ENCODE assay signal across 8 mouse cellular contexts in genomic region chr6:118195108-118195507, GRCm38 (mm10). TPM values are rescaled to one million over a fixed set of nuclear protein-coding genes. Genes with fewer than 3 reads are reported as not detected.
DNase-seq lines count a peak whose midpoint lies in the region; ATAC-seq and TF ChIP-seq lines count a peak whose summit lies in the region.

No protein-coding gene starts in this region.

- peaks cover 14% of the 10 kb centered on the region; the same call in 1 of the 2 replicates for H3K27me3 ChIP-seq in liver, adult 2 months (ENCODE audit: control insufficient read depth, insufficient read depth, low read length)
- H3K27me3 ChIP-seq in liver, embryonic 12.5 days (replicated peaks): peaks cover 90% of the 10 kb centered on the region
- peaks cover 25% of the 10 kb centered on the region; the same call in 1 of the 2 replicates for H3K27me3 ChIP-seq in intestine, postnatal 0 days (replicated peaks; ENCODE audit: control insufficient read depth, insufficient read depth, low read length)
- H3K27me3 ChIP-seq in limb, embryonic 14.5 days (ENCODE audit: control insufficient read depth, insufficient read depth, low read length): peaks cover 53% of the 10 kb centered on the region

- no peak for TF ChIP-seq POLR2A in liver, adult 2 months (IDR thresholded peaks at IDR 0.05; ENCODE audit: extremely low read depth, insufficient read depth, low read length)
- no peak for TF ChIP-seq POLR2A in bone marrow macrophage, adult 2 months (IDR thresholded peaks at IDR 0.05; ENCODE audit: borderline replicate concordance, low read depth, low read length)
- TF ChIP-seq POLR2A in limb, embryonic 14.5 days (IDR thresholded peaks at IDR 0.05; ENCODE audit: borderline replicate concordance, extremely low read depth, insufficient read depth, insufficient read length): no peak

- DNase-seq in liver, adult 2 months (ENCODE audit: extremely low read depth, low read depth, low spot score): no peak
- DNase-seq in frontal cortex, postnatal 10 days (ENCODE audit: low spot score in 2 of 2): peak; percentile 30 to 55
- peak; percentile 69 for DNase-seq in limb, embryonic 14.5 days (ENCODE audit: low spot score)
- DNase-seq in retina, embryonic 14.5 days (ENCODE audit: low spot score): peak; percentile 87
- DNase-seq in yolk sac, embryonic 10.5 days (ENCODE audit: low spot score): no peak

- H3K79me2 ChIP-seq in liver, adult 2 months (ENCODE audit: control insufficient read depth, insufficient read depth, low read length): no peaks in the 10 kb centered on the region

- H3K4me1 ChIP-seq in liver, adult 2 months (ENCODE audit: control insufficient read depth, insufficient read depth, low read length): no peaks in the 10 kb centered on the region
- H3K4me1 ChIP-seq in liver, embryonic 12.5 days: 0 out of 2 replicates have a peak, but pooled peaks cover 8% of the 10 kb centered on the region
- no peaks in the 10 kb centered on the region for H3K4me1 ChIP-seq in bone marrow macrophage, adult 2 months (ENCODE audit: control insufficient read depth, insufficient read depth, low read length)
- peaks cover 5% of the 10 kb centered on the region; the same call in 1 of the 2 replicates for H3K4me1 ChIP-seq in intestine, postnatal 0 days (replicated peaks; ENCODE audit: control insufficient read depth, insufficient read depth, low read length)
- no peaks in the 10 kb centered on the region for H3K4me1 ChIP-seq in limb, embryonic 14.5 days (ENCODE audit: control insufficient read depth, insufficient read depth, low read length)

- WGBS in liver, adult 2 months: 33% methylated on average over 8 of the region's 8 CpGs
- WGBS in liver, embryonic 12.5 days (ENCODE audit: insufficient replicate concordance): 28% methylated on average over 8 of the region's 8 CpGs
- 36% methylated on average over 8 of the region's 8 CpGs for WGBS in intestine, postnatal 0 days
- 30% methylated on average over 8 of the region's 8 CpGs for WGBS in limb, embryonic 14.5 days

- TF ChIP-seq CTCF in liver, adult 2 months (IDR thresholded peaks at IDR 0.05; ENCODE audit: low read depth, low read length): peak; percentile 34; the same call in 1 of the 2 replicates
- peak; percentile 40; the same call in 1 of the 2 replicates for TF ChIP-seq CTCF in bone marrow macrophage, adult 2 months (IDR thresholded peaks at IDR 0.05; ENCODE audit: low read depth, low read length)
- TF ChIP-seq CTCF in intestine, postnatal 0 days (IDR thresholded peaks at IDR 0.05; ENCODE audit: low read depth): peak; percentile 84

- no peak overlapping the region for H3K4me3 ChIP-seq in liver, adult 2 months (ENCODE audit: insufficient read depth, low read depth, low read length)
- no peak overlapping the region for H3K4me3 ChIP-seq in liver, embryonic 12.5 days
- H3K4me3 ChIP-seq in bone marrow macrophage, adult 2 months (ENCODE audit: insufficient read depth, low read length): no peak overlapping the region
- no peak overlapping the region for H3K4me3 ChIP-seq in intestine, postnatal 0 days (ENCODE audit: low read depth, low read length)
- no peak overlapping the region for H3K4me3 ChIP-seq in limb, embryonic 14.5 days (replicated peaks; ENCODE audit: low read length)

- no peak overlapping the region for H3K27ac ChIP-seq in liver, adult 2 months (replicated peaks; ENCODE audit: insufficient read depth, low read depth, low read length)
- no peak overlapping the region for H3K27ac ChIP-seq in liver, embryonic 12.5 days
- H3K27ac ChIP-seq in bone marrow macrophage, adult 2 months (ENCODE audit: insufficient read depth, low read depth, low read length): no peak overlapping the region
- H3K27ac ChIP-seq in intestine, postnatal 0 days (ENCODE audit: low read depth, low read length): no peak overlapping the region
- H3K27ac ChIP-seq in limb, embryonic 14.5 days (replicated peaks; ENCODE audit: low read depth, low read length): no peak overlapping the region

- H3K36me3 ChIP-seq in liver, adult 2 months (ENCODE audit: control insufficient read depth, insufficient read depth, low read length): no peaks in the 10 kb centered on the region
- H3K36me3 ChIP-seq in liver, embryonic 12.5 days: no peaks in the 10 kb centered on the region
- no peaks in the 10 kb centered on the region for H3K36me3 ChIP-seq in intestine, postnatal 0 days (ENCODE audit: control insufficient read depth, insufficient read depth)
- no peaks in the 10 kb centered on the region for H3K36me3 ChIP-seq in limb, embryonic 14.5 days (ENCODE audit: control insufficient read depth, insufficient read depth, low read length)

- no peak overlapping the region for H3K4me2 ChIP-seq in liver, embryonic 12.5 days
- no peak overlapping the region for H3K4me2 ChIP-seq in intestine, postnatal 0 days (replicated peaks; ENCODE audit: low read depth)
- no peak overlapping the region for H3K4me2 ChIP-seq in limb, embryonic 14.5 days (replicated peaks; ENCODE audit: low read depth, low read length, severe bottlenecking)

- no peak overlapping the region for H3K9ac ChIP-seq in liver, adult 2 months (ENCODE audit: low read depth, low read length)
- no peak overlapping the region for H3K9ac ChIP-seq in liver, embryonic 12.5 days
- H3K9ac ChIP-seq in intestine, postnatal 0 days (ENCODE audit: low read depth, low read length): no peak overlapping the region
- no peak overlapping the region for H3K9ac ChIP-seq in limb, embryonic 14.5 days (ENCODE audit: low read depth, low read length, severe bottlenecking)

- no peaks in the 10 kb centered on the region for H3K9me3 ChIP-seq in liver, embryonic 12.5 days (replicated peaks)
- H3K9me3 ChIP-seq in intestine, postnatal 0 days (ENCODE audit: control insufficient read depth): no peaks in the 10 kb centered on the region
- H3K9me3 ChIP-seq in limb, embryonic 14.5 days (ENCODE audit: control insufficient read depth, low read length): no peaks in the 10 kb centered on the region

- ATAC-seq in liver, embryonic 12.5 days: no peak
- no peak for ATAC-seq in intestine, postnatal 0 days
- ATAC-seq in limb, embryonic 14.5 days (ENCODE audit: low FRiP score, low read depth): no peak; the same call in 1 of the 2 replicates

RNA-seq across cellular contexts. Expression of gene Ret, which starts 2.4 kb away (rescaled TPM):
- total RNA-seq in liver, adult 2 months (2014; rRNA removed): not detected in 2 replicates
- 0.02 TPM in 1 of 2 replicates, not detected in the other for polyA plus RNA-seq in liver, adult 2 months (2012; rRNA removed)
- 0.45 TPM in 1 of 2 replicates, not detected in the other for polyA plus RNA-seq in liver, embryonic 12.5 days (2016; fragmentation: Nextera tagmentation; extraction: Ambion mirVana)
- not detected in 2 replicates for polyA plus RNA-seq in bone marrow macrophage, adult 2 months (2012; ENCODE audit: insufficient read depth, insufficient read length, missing spikeins)
- polyA plus RNA-seq in intestine, postnatal 0 days (2015; fragmentation: Nextera tagmentation; extraction: Ambion mirVana): 12.0 and 13.5 TPM in 2 replicates
- polyA plus RNA-seq in limb, embryonic 14.5 days (2012; rRNA removed): 0.79 and 0.91 TPM in 2 replicates
- polyA plus RNA-seq in limb, embryonic 14.5 days (2014; fragmentation: Nextera tagmentation; extraction: Ambion mirVana): 0.50 and 0.51 TPM in 2 replicates

RNA-seq across cellular contexts. Expression of gene Csgalnact2, which starts 56.2 kb away (rescaled TPM):
- 8.1 and 8.7 TPM in 2 replicates for total RNA-seq in liver, adult 2 months (2014; rRNA removed)
- 1.1 and 1.2 TPM in 2 replicates for polyA plus RNA-seq in liver, adult 2 months (2012; rRNA removed)
- polyA plus RNA-seq in liver, embryonic 12.5 days (2016; fragmentation: Nextera tagmentation; extraction: Ambion mirVana): 9.4 and 9.6 TPM in 2 replicates
- polyA plus RNA-seq in bone marrow macrophage, adult 2 months (2012; ENCODE audit: insufficient read depth, insufficient read length, missing spikeins): 47.0 and 49.9 TPM in 2 replicates
- 7.0 and 8.0 TPM in 2 replicates for polyA plus RNA-seq in intestine, postnatal 0 days (2015; fragmentation: Nextera tagmentation; extraction: Ambion mirVana)
- polyA plus RNA-seq in limb, embryonic 14.5 days (2012; rRNA removed): 10.4 and 11.6 TPM in 2 replicates
- 20.3 and 20.8 TPM in 2 replicates for polyA plus RNA-seq in limb, embryonic 14.5 days (2014; fragmentation: Nextera tagmentation; extraction: Ambion mirVana)

Comparison
In these comparisons a context has a peak if more than half of its experiments do, and no peak if none do; other contexts are left out.
1. DNase-seq: peak in frontal cortex, postnatal 10 days (2 of 2), limb, embryonic 14.5 days (single experiment) and retina, embryonic 14.5 days (single experiment); none in liver, adult 2 months (single experiment) and yolk sac, embryonic 10.5 days (single experiment).
2. CTCF ChIP-seq: peak in every context shown above with its lines; median percentile 84 in intestine, postnatal 0 days; 40 in bone marrow macrophage, adult 2 months; 34 in liver, adult 2 months.